In genomic region chr15:96829941-96830340, GRCm38 (mm10) we compare ENCODE assay signal across 12 mouse cellular contexts.
DNase-seq lines count a peak whose midpoint lies in the region; ATAC-seq and TF ChIP-seq lines count a peak whose summit lies in the region.
"Had no signal": no experiment of that assay in that cellular context is flagged by ENCODE, and none has a peak within 500 bp of the region (broad histone marks: within the 10 kb centered on the region; RNA-seq: fewer than 3 reads in every experiment).

No protein-coding gene starts in this region.

- intact Hi-C loops in gastrocnemius, adult 2 months (cut with DNase I): no loop called here
- intact Hi-C loops in heart, postnatal 25 days (cut with DNase I): no loop called here

- H3K27ac ChIP-seq in gastrocnemius, adult 2 months: peak overlapping the region; percentile 12; the same call in 1 of the 2 replicates
- no peak overlapping the region for H3K27ac ChIP-seq in forebrain, embryonic 13.5 days
- H3K27ac ChIP-seq: embryonic facial prominence, embryonic 13.5 days; kidney, embryonic 15.5 days; neural tube, embryonic 15.5 days had no signal

- DNase-seq in gastrocnemius, adult 2 months: peak; percentile 62
- DNase-seq in gastrocnemius, postnatal 25 days: no peak
- DNase-seq in urinary bladder, postnatal 25 days (ENCODE audit: low spot score): peak; percentile 37
- DNase-seq in urinary bladder, adult 2 months (ENCODE audit: low spot score): no peak
- peak; percentile 26 for DNase-seq in heart, postnatal 25 days (ENCODE audit: low spot score)
- DNase-seq in spleen, postnatal 14 days (ENCODE audit: low spot score in 2 of 2): no peak
- DNase-seq in layer of hippocampus, postnatal 36 days: no peak
- DNase-seq: cerebellum, adult 11 months had no signal

- no peak overlapping the region for H3K9ac ChIP-seq in forebrain, embryonic 13.5 days
- H3K9ac ChIP-seq: embryonic facial prominence, embryonic 13.5 days; kidney, embryonic 15.5 days; neural tube, embryonic 15.5 days had no signal

- TF ChIP-seq CTCF in gastrocnemius, adult 2 months (IDR thresholded peaks at IDR 0.05): no peak

- no peaks in the 10 kb centered on the region for H3K36me3 ChIP-seq in forebrain, embryonic 13.5 days (ENCODE audit: poor library complexity, severe bottlenecking)
- H3K36me3 ChIP-seq: embryonic facial prominence, embryonic 13.5 days; kidney, embryonic 15.5 days; neural tube, embryonic 15.5 days had no signal

- ATAC-seq in forebrain, embryonic 13.5 days: no peak

- H3K9me3 ChIP-seq in forebrain, embryonic 13.5 days (replicated peaks): no peaks in the 10 kb centered on the region
- H3K9me3 ChIP-seq: embryonic facial prominence, embryonic 13.5 days; kidney, embryonic 15.5 days; neural tube, embryonic 15.5 days had no signal

- 87% methylated on average over 12 of the region's 12 CpGs for WGBS in forebrain, embryonic 13.5 days

- no peak overlapping the region for H3K4me2 ChIP-seq in forebrain, embryonic 13.5 days
- H3K4me2 ChIP-seq: embryonic facial prominence, embryonic 13.5 days; kidney, embryonic 15.5 days; neural tube, embryonic 15.5 days had no signal

- H3K4me3 ChIP-seq in gastrocnemius, adult 2 months: peak overlapping the region; percentile 49
- no peak overlapping the region for H3K4me3 ChIP-seq in forebrain, embryonic 13.5 days
- H3K4me3 ChIP-seq: embryonic facial prominence, embryonic 13.5 days; kidney, embryonic 15.5 days; neural tube, embryonic 15.5 days had no signal

- no peaks in the 10 kb centered on the region for H3K4me1 ChIP-seq in forebrain, embryonic 13.5 days
- H3K4me1 ChIP-seq: neural tube, embryonic 15.5 days had no signal

- H3K27me3 ChIP-seq in forebrain, embryonic 13.5 days: no peaks in the 10 kb centered on the region
- H3K27me3 ChIP-seq: embryonic facial prominence, embryonic 13.5 days; kidney, embryonic 15.5 days; neural tube, embryonic 15.5 days had no signal

Comparison
In these comparisons a context has a peak if more than half of its experiments do, and no peak if none do; other contexts are left out.
1. DNase-seq: peak in gastrocnemius, adult 2 months (single experiment), urinary bladder, postnatal 25 days (single experiment) and heart, postnatal 25 days (single experiment); none in gastrocnemius, postnatal 25 days (single experiment), urinary bladder, adult 2 months (single experiment), spleen, postnatal 14 days (0 of 2) and layer of hippocampus, postnatal 36 days (0 of 2).